8 mouse cellular contexts compared by ENCODE assay signal in the genomic region with DNA sequence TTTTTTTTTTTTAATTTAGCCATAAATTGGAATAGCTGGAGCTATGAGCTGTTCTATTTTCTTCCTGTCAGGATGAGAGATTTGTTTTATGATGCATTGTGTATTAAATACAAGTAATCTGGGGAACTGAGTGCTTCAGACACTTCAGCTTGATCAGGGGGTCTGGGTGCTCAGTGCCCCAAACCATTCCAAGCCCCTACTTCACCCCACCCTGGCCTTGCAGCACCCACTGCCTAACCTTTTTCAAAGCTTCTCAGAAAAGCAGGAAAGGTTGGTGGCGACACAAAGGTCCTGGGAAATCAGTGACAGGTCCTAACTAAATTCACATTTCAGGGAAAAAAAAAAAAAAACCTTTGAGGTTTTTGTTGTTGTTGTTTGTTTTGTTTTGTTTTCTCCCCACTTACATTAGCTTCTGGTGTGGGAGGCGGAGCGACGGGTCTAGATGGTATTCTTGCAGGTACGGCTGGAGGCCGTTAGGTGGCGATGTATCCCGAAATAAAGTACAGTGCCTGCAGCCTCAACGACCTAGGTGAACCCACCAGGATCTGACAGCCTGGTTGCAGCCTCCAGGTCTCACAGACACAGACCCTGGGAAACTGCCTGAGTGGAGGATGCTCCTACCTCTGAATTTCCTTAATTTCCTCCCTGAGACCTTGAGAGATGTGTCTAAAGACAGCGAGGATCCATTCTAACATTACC.
DNase-seq lines count a peak whose midpoint lies in the region; ATAC-seq lines count a peak whose summit lies in the region.

No protein-coding gene starts in this region.

- peak; percentile 98 for DNase-seq in heart, adult 11 months
- DNase-seq in embryo, embryonic 10.5 days (ENCODE audit: low spot score): peak; percentile 91
- peak; percentile 81 to 87 for DNase-seq in heart, adult 18-20 months
- DNase-seq in kidney, adult 18-20 months: peak; percentile 84
- DNase-seq in limb, embryonic 11.5 days (ENCODE audit: low spot score): peak; percentile 87
- peak; percentile 34 for DNase-seq in thymus, postnatal 14 days

- H3K4me1 ChIP-seq in heart, embryonic 11.5 days (ENCODE audit: control insufficient read depth, insufficient read depth, low read length): no peaks in the 10 kb centered on the region
- peaks cover 35% of the 10 kb centered on the region for H3K4me1 ChIP-seq in limb, embryonic 11.5 days (ENCODE audit: control insufficient read depth, insufficient read depth, low read length)
- H3K4me1 ChIP-seq in midbrain, embryonic 16.5 days (ENCODE audit: control insufficient read depth, insufficient read depth, low read length): peaks cover 13% of the 10 kb centered on the region

- no peak for ATAC-seq in heart, embryonic 11.5 days (replicated peaks; ENCODE audit: insufficient number of reproducible peaks, low FRiP score, low TSS enrichment)
- peak; percentile 40; the same call in 1 of the 2 replicates for ATAC-seq in limb, embryonic 11.5 days (ENCODE audit: insufficient number of reproducible peaks, low FRiP score, low TSS enrichment, low read depth)
- ATAC-seq in midbrain, embryonic 16.5 days: peak; percentile 85

- H3K36me3 ChIP-seq in heart, embryonic 11.5 days (ENCODE audit: control insufficient read depth, insufficient read depth, low read length): no peaks in the 10 kb centered on the region
- H3K36me3 ChIP-seq in limb, embryonic 11.5 days (ENCODE audit: control insufficient read depth, insufficient read depth, low read length): no peaks in the 10 kb centered on the region
- no peaks in the 10 kb centered on the region for H3K36me3 ChIP-seq in midbrain, embryonic 16.5 days (ENCODE audit: control insufficient read depth, insufficient read depth, low read length)

- no peak overlapping the region for H3K9ac ChIP-seq in heart, embryonic 11.5 days (ENCODE audit: low read depth, low read length)
- H3K9ac ChIP-seq in limb, embryonic 11.5 days (ENCODE audit: low read length): no peak overlapping the region
- no peak overlapping the region for H3K9ac ChIP-seq in midbrain, embryonic 16.5 days (ENCODE audit: low read depth, low read length)

- H3K4me3 ChIP-seq in heart, embryonic 11.5 days (ENCODE audit: low read depth, low read length): no peak overlapping the region
- no peak overlapping the region for H3K4me3 ChIP-seq in limb, embryonic 11.5 days (ENCODE audit: low read depth, low read length)
- H3K4me3 ChIP-seq in midbrain, embryonic 16.5 days (ENCODE audit: low read depth, low read length): no peak overlapping the region

- H3K4me2 ChIP-seq in heart, embryonic 11.5 days: no peak overlapping the region
- no peak overlapping the region for H3K4me2 ChIP-seq in limb, embryonic 11.5 days (ENCODE audit: low read depth, severe bottlenecking)
- H3K4me2 ChIP-seq in midbrain, embryonic 16.5 days (ENCODE audit: low read length): 0 out of 2 replicates have a peak overlapping the region, but pooled peaks have one; percentile 16

- WGBS in heart, embryonic 11.5 days (ENCODE audit: insufficient replicate concordance): 8% methylated on average over 10 of the region's 10 CpGs
- WGBS in limb, embryonic 11.5 days: 6% methylated on average over 10 of the region's 10 CpGs
- 12% methylated on average over 10 of the region's 10 CpGs for WGBS in midbrain, embryonic 16.5 days

- H3K9me3 ChIP-seq in heart, embryonic 11.5 days (replicated peaks; ENCODE audit: control insufficient read depth, low read length): no peaks in the 10 kb centered on the region
- no peaks in the 10 kb centered on the region for H3K9me3 ChIP-seq in limb, embryonic 11.5 days (ENCODE audit: control insufficient read depth, low read length)
- H3K9me3 ChIP-seq in midbrain, embryonic 16.5 days (replicated peaks; ENCODE audit: control insufficient read depth, low read length, poor library complexity, severe bottlenecking): no peaks in the 10 kb centered on the region

- no peak overlapping the region for H3K27ac ChIP-seq in heart, embryonic 11.5 days (ENCODE audit: low read depth, low read length)
- peak overlapping the region; percentile 91 for H3K27ac ChIP-seq in limb, embryonic 11.5 days (replicated peaks; ENCODE audit: low read depth, low read length)
- no peak overlapping the region for H3K27ac ChIP-seq in midbrain, embryonic 16.5 days (ENCODE audit: low read length)

- no peaks in the 10 kb centered on the region for H3K27me3 ChIP-seq in heart, embryonic 11.5 days (ENCODE audit: control insufficient read depth, insufficient read depth, low read length)
- H3K27me3 ChIP-seq in limb, embryonic 11.5 days (ENCODE audit: control insufficient read depth, insufficient read depth, low read length): no peaks in the 10 kb centered on the region
- H3K27me3 ChIP-seq in midbrain, embryonic 16.5 days (ENCODE audit: control insufficient read depth, insufficient read depth, low read depth, low read length): no peaks in the 10 kb centered on the region; the same call in 1 of the 2 replicates

Comparison
In these comparisons a context has a peak if more than half of its experiments do, and no peak if none do; other contexts are left out.
1. DNase-seq: peak in every context shown above with its lines; median percentile 98 in heart, adult 11 months; 91 in embryo, embryonic 10.5 days; 87 in limb, embryonic 11.5 days; 84 in heart, adult 18-20 months; 84 in kidney, adult 18-20 months; 34 in thymus, postnatal 14 days.